Mouse (Mus musculus): ENCODE measurements at regions not wholly inside any gene's neighbourhood (a gene's known extent, or its start where the extent isn't known, plus 50 kb on each side); places are given as distances from the start of the nearest gene placed in this dataset.

GRCm38 (mm10) chr5:148747972-148748764 lies 181.0 kb downstream of the Katnal1 start:
- no peak for TF ChIP-seq CTCF (conservative IDR thresholded peaks at IDR 0.05 in 1 of 2, IDR thresholded peaks at IDR 0.05 in 1 of 2; ENCODE audit: low read depth in 2 of 2, low read length in 2 of 2)
- no peak for TF ChIP-seq E2F4 (IDR thresholded peaks at IDR 0.05; ENCODE audit: insufficient replicate concordance, low read depth, low read length)
- TF ChIP-seq POLR2AphosphoS2 (IDR thresholded peaks at IDR 0.05; ENCODE audit: low read depth, low read length) = no peak
- no peak for TF ChIP-seq TBP (conservative IDR thresholded peaks at IDR 0.05; ENCODE audit: low read depth, low read length)
- no peak for TF ChIP-seq TCF12 (IDR thresholded peaks at IDR 0.05; ENCODE audit: low read depth, low read length)
- no peak for TF ChIP-seq USF2 (conservative IDR thresholded peaks at IDR 0.05; ENCODE audit: low read depth, low read length)
- TF ChIP-seq ETS1 (conservative IDR thresholded peaks at IDR 0.05; ENCODE audit: low read depth, low read length) = no peak
- no peak for TF ChIP-seq RCOR1 (conservative IDR thresholded peaks at IDR 0.05; ENCODE audit: low read depth, low read length)
- TF ChIP-seq ZNF384 (IDR thresholded peaks at IDR 0.05; ENCODE audit: low read depth, low read length) = no peak
- no peak for TF ChIP-seq CHD2 (IDR thresholded peaks at IDR 0.05; ENCODE audit: low read length)
- no peak for TF ChIP-seq MEF2A (IDR thresholded peaks at IDR 0.05; ENCODE audit: borderline replicate concordance, low read depth, low read length)
- TF ChIP-seq HCFC1 (IDR thresholded peaks at IDR 0.05; ENCODE audit: low read depth, low read length) = no peak

Measured in CH12.LX (cell line).